Mouse (Mus musculus): ENCODE measurements around the gene Arf3.
"Not testable (repeated sequence)": the region's sequence is repeated elsewhere in the genome, so short reads cannot be mapped to it uniquely, and the experiment has no call there.

Arf3 gene

DNA sequence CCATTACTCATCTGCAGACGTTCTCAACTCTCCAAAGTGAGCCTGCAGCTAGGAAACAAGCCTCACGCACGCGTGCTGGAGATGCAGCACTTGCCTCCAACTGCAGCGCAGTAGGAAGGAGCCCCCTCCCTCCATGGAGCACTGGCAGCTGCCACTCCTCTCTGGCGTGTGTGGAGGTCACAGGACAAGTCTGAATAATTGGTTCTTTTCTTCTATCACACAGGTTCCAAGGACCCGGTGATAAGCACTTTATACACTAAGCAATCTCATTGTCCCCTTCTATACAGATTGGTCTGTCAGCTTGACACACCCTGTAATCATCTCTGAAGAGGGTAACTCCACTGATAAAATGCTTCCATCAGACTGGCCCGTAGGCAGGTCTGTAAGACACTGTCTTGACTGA is 10.0 kb downstream of the Arf3 start:
- DNase-seq (ENCODE audit: low read depth): no peak

DNA sequence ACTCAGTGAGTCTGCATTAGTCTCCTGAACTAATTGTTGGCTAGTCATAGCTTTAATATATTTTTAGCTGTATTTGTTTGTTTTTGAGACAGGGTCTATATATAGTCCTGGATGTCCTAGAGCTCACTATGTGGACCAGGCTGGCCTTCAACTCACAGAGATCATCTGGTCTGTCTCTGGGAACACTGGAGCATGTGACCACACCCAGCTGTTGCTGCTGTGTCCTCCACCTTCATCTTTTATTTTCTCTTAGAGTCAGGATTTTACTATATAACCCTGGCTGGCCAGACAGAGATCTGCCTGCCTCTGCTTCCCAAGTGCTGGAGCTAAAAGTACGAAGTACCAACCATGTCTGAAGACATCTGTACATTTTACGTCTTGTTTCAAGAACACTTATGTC is 13.9 kb downstream of the Arf3 start:
- no peak for DNase-seq (ENCODE audit: low read depth)

DNA sequence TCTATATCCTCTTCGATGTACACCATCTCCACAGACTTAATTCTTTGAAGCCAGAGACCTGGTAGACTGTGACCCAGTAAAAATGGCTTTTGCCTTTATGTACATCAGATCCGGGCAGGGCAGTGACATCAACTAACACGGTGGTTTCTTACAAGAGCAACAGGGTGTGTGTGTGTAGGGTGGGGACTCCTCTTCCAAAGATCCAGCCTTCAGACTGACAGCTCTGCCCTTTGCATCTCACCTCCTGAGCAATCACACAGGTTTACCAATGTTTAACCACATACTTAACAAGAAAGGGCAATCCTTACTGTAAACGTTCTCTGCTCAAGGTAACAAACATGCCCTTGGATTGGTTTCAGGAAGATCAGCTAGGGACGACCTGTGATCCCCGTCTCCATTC is 15.7 kb downstream of the Arf3 start:
- no peak for DNase-seq (ENCODE audit: low read depth)

DNA sequence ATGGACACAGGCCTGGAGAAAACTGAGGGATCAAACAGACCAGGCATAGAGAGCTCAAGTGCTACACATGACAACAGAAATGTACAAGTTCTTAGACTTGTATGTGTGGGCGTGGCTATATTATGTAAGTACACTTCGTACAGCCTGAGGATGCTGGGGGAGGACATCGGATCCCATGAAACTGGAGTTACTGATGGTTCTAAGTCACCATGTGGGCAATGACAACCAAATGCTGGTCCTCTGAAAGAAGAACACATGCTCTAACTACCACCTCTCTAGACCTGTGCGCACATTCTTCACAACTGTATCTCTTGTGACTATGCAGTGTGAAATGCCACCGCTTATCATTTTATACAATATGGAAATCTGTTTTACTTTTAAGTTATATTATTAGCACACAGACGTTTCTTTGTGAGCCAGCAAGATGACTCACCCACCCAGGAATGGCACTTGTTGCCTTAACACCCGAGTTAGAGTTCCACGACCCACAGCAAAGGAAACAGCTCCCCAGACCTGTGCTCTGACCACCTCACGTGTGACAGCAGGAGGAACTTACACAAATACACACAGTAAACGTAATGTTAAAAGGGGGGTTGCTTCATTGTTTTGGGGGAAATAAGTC is 16.6 kb downstream of the Arf3 start:
- no peak for DNase-seq (ENCODE audit: low read depth)

DNA sequence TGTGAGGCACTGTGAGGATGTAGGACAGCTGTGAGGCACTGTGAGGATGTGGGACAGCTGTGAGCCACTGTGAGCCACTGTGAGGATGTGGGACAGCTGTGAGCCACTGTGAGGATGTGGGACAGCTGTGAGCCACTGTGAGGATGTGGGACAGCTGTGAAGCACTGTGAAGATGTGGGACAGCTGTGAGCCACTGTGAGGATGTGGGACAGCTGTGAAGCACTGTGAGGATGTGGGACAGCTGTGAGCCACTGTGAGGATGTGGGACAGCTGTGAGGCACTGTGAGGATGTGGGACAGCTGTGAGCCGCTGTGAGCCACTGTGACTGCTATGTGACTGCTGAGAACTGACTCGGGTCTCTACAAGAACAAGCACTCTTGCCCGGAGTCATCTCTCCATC is 19.2 kb downstream of the Arf3 start:
- DNase-seq (ENCODE audit: low read depth): not testable (repeated sequence)

DNA sequence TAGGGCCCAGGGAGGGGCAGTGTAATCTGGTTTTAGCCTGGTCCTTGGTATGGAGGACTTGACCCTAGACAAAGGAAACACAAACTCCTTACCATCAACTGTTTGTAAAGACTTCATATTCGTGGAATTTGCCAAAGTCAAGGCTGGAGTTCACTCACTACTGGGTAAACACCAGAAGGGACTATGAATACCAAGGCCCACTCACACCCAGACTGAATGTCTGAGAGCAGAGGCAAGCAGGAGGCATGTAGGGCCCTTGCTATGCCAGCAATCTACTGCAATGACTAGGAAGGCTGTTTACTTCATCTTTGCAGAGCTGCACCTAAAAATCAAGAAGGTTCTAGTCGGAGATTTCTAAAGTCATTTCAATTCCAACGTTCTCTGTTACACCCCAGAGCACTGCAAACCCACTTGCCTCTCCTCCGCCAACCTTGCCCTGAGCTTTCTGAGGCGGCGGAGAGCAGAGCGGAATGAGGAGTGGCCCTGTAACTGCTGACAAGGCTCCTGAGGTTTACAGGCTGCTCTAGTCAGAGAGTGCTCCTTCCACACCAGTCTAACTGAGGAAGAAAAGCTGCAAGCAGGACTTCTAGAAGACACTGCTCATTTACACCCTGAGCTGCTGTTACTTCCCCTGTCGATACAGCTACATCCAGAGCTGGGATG is 20.1 kb downstream of the Arf3 start:
- DNase-seq (ENCODE audit: low read depth): no peak

DNA sequence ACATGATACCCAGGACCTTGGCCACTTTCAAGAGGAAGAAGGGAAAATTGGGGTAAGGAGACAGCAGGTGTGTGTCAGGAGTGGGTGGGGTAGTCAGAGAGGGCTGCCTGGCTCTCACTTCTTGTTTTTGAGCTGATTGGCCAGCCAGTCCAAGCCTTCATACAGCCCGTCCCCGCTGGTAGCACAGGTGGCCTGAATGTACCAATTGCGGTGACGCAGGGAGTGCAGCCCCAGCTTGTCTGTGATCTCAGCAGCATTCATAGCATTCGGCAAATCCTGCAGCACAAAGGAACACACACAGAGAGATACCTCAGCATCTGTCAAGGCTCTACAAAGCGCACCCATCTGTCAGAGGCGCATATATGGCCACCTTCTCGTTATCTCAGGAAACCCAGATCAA is 22.8 kb downstream of the Arf3 start:
- no peak for DNase-seq (ENCODE audit: low read depth)

DNA sequence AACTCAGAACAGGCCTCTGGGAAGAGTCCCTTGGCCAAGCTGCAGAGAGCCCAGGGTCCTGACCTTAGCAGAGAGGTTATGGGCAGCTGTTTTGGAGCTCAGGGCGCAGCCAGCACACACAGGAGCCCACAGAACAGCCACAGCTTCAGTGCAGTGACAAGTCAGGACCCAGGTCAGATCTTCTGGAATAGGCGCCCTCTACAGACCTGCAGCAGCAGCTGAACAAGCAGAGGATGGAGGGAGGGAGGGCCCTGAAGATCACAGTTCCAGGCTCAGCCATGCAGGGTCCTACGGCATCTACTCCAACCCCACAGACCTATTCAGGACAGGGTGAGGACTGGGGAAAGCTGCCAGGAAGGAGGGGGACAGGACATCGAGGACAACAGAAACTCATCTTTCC is 24.2 kb downstream of the Arf3 start:
- no peak for DNase-seq (ENCODE audit: low read depth)

DNA sequence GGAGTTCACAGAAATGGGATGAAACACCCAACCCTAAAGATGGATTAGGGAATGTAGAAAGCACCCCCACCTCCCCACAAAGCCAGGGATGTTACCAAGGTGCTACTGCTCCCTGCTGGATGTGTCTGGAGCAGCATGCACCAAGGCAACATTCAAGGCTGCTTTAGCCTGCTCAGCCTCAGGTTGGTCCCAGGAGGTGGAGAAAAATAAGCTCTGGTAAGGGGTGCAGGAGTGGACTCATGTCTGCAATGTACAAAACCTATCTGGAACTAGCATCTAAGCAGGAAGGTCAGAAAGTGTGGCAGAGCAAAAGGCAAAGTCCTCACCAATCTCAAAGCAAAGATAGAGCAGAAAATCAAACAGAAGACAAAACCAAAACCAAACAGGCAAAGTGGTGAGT is 25.1 kb downstream of the Arf3 start:
- no peak for DNase-seq (ENCODE audit: low read depth)

DNA sequence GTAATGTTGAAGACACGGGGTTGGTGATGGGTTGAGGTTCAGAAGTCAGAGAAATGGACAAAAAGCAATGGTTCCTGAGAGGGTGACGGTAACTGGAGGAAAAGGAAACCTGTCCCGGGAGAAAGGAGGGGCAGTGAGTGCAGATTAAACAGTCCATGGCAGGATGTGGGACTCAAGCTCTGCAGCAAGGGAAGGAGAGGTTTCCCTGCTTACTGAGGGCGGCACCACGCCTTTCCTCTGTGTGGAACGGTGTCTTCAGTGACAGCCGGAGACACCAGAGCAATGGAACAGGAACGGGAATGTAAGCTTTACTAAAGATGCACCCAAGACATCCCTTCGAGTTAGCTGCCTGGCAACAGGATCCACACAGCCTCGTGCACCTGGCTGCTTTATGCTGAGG is 26.5 kb downstream of the Arf3 start:
- no peak for DNase-seq (ENCODE audit: low read depth)

DNA sequence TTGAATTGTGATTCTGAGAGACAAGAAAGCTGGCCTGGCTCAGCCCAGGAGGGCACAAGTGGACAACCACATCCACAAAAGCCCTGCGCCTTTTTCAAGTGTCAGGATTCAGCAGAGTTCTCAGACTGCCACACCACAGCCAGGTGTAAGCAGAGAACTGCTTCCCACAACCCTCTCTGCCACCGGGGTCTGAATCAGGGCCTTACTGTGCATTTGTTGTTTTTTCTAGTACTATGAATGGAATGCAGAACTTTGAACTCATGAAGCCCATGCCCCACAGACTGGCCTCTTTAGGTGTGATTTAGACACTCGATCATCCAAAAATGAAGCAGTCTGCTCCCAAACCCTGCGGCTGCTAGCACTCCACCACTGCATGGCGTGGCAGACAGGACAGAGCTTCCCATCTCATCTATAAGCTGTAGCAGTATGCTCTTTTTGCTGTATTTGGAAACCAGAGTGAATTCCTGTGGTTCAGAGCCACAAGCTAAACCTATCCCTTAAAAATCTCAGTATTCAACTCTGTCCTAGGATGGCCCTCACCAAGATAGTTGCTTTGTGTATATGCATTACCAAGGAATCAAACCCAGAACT is 28.9 kb downstream of the Arf3 start:
- DNase-seq (ENCODE audit: low read depth): no peak

DNA sequence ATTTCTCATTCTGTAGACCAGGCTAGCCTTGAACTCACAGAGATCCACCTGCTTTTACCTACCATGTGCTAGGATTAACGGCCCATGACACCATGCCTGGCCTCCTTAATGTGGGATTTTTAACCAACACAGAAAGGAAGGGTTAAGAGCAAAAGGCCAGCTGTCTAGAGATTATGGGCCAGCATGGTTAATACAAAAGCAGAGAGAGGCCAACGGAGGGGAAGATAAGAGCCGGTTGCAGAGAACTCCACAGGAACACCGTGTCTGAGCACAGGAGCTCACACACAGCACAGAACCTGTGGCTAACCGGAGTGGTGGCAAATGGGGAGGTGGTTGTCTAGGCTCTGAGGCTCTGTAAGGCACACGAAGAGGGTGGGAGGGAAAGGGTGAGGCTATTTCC is 29.6 kb downstream of the Arf3 start:
- no peak for DNase-seq (ENCODE audit: low read depth)

DNA sequence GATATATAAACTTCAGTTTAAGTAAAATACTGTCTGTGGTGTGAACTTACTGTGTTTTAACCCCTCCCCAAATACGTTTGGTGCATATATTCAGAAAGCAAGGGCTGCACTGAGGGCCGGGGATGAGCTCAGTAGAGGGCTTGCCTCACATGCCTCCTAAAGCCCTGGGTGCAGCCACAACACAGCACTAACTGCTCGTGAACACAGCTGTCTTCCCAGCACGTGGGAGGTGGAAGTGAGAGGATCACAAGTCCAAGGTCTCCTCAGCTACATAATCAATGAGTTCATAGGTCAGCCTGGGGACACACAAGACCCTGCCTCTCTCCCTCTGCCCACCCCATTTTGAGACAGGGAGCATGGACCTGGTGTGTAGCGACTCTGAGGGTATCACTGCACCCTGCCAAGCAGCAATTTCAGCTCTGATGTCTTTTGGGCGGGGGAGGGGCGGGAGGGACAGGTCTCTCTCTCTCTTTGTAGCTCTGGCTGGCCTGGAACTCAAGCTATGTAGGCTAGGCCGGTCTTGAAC is 30.9 kb downstream of the Arf3 start:
- DNase-seq (ENCODE audit: low read depth): no peak

DNA sequence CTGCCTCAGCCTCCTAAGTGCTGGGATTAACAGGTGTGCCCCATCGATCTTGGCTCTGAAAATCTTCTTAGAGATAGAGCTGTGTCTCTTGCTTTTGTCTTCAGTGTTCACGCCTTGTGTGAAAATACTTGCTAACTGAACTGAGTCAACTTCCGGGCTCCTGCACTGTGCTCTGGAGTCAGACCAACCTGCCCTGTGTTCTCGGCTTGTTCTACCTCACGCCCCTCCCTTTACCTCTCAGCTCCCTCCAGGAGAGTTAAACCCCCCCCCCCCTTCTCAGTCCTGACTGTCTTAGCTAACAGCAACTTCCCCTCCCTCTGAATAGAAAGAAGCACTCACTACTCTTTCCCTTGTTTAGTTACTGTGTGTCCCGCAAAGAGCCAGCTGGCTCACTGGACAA is 32.2 kb downstream of the Arf3 start:
- no peak for DNase-seq (ENCODE audit: low read depth)

DNA sequence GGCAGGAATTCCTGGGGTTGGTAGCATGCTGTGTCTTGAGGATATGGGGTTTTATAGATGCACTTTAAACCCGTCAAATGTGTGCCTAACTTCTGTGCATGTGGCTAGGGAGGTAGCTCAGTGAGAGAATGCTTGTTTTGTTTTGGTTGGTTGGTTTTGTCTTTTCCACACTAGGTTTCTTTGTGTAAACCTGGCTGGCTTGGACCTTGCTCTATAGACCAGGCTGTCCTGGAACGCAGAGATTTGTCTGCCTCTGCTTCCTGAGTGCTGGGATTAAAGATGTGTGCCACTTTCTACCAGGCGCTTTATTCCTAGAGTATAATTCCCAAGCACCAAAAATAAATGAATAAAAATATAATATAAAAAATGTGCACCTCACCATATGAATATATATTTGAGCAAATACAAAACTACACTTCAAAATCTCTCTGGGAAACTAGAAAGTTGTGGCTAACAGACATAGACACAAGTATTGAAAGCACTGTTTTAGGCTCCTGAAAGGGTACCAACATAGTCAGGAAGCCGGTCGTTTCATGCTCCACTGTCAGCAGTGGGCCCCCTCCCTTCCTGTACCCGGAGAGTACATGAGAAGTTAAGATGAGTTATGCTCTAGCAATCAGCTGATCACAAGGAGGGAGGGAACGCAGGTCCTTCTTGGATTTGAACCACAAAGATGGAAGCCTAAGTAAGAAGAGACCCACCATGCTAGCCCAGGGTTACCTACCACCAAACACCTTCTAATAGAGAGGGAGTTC is 33.0 kb downstream of the Arf3 start:
- DNase-seq (ENCODE audit: low read depth): no peak

DNA sequence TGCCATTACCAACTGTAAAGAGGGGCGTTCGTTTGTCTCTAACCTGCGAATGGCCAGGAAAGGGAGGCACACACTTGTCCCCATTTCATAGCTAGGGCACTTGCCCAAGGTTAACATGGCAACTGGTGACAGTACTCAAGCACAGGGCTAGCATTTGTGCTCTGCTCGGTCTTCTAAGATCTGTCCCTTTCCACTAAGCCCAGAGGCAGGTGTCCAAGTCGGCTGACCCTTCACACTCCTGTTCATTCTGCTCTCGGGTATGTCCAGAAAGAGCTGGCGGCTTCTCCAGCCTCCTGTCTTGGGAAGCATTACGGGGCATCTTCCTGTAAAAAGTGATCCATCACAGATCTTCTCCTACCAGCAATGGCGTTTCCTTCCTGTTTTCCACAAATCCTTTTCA is 34.6 kb downstream of the Arf3 start:
- no peak for DNase-seq (ENCODE audit: low read depth)

DNA sequence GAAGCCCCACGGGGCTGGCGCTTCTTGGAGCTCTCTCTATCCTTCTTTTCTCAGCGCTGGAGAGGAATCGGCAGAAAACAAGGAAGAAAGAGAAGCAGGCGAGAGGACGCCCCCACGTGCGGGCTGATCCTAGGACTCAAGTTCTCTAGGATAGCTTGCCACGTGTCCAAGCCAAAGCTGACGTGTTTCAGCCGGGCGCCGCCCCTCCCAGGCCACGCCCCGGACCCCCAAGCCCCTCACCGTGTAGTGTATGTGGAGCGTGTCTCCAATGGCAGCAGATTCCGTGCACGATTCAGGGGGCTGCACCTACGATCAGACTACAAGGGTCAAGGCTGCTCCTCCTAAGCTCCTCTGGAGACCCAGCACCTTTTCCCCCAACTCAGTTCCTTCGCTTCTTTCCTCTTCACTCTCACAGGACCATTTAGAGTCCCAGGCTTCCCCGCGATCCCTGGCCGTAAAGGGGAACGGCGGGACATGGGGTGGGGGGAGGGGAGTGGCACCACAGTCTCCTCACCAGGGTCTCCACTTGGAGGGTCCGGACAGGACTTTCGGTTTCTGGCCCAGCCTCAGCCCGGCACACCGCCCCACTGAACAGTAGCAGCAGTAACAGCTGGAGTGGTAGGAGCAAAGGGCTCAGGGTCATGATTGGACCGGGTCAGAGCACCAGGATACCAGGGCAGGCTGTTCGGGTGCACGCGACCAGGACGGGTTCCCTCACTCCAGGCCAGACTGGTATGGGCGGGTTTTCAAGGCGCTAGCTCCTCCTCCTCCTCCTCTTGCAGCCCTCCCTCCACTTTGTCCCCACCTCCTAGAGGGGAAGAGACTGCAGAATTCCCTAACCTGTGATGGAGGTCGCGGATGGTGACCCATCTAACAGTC is 35.3 kb downstream of the Arf3 start, which contains the start of gene Fkbp11:
Gene Fkbp11, minus strand, starts transcription at position 756 of the 879 bp plus-strand sequence.
- no peak for DNase-seq (ENCODE audit: low read depth)

DNA sequence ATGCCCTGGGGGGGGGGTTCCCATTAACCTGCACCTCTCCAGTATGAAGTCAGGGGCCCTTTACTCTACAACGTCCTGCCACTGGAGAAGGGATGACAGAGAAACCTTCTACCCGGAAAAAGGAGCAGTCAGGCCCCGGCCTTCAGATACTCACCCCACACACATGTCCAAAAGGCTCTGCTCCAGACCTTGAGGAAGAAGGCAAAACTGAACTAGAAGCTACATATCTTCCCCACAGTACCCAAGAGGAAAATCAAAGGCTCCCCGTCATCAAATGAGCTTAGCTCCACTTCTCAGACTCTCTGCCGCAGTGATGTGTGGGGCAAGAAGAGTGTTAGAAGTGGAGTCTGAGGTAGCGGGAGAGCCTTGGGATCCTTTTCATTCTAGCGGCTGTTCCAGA is 36.3 kb downstream of the Arf3 start:
- no peak for DNase-seq (ENCODE audit: low read depth)

DNA sequence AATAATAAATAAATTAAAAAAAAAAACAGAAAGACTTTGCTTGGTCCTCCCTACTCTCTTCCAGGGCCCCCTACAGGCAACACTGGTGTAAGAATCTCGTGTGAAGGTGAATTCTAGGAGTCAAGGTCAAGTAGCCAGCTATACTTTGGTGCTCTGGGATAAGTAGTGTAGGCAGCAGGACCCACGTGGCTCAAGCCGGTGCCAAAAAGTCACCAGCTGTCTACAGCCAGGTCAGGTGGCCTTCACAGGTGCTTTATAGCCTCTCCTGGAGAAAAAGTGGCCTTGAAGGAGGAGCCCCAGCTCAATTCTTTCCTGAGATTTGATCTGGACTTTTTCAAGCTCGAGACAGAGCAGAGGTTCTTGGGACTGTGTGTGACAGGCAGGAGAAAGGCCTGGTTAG is 36.9 kb downstream of the Arf3 start:
- DNase-seq (ENCODE audit: low read depth): no peak

DNA sequence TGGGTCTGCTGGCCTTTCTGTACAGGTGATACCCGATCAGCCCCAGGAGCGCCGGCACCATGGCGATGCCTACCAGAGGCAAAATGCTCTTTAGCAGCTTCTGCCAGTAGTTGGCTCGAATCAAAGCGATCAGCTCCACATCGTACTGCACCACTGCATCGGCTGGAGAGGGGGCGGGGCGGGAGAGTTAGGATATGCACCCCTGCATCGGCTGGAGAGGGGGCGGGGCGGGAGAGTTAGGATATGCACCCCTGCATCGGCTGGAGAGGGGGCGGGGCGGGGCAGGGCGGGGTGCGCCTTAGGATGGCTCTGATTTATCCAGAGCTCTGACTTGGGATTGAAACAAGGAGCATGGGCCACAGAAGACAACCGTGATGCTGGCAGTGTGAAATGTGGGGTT is 38.6 kb downstream of the Arf3 start:
- no peak for DNase-seq (ENCODE audit: low read depth)

DNA sequence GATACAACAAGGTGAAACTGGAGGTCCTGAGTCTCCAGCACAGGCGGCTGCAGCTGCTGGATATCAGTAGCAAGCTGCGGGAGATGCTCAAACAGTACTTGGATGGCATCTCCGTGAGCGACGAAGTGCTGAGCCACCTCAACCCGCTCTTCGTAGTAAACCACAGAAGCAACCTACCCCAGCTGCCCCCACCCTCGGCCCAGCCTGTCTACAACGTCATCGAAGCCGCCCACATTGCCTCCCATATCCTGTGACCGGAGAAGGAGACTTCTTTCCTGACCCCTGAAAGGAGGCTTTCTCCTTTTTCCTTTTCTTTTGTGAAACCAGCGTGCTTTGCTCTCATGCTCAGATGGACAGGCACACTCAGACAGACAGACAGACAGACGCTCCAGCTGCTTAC is 40.2 kb downstream of the Arf3 start:
- DNase-seq (ENCODE audit: low read depth): no peak

DNA sequence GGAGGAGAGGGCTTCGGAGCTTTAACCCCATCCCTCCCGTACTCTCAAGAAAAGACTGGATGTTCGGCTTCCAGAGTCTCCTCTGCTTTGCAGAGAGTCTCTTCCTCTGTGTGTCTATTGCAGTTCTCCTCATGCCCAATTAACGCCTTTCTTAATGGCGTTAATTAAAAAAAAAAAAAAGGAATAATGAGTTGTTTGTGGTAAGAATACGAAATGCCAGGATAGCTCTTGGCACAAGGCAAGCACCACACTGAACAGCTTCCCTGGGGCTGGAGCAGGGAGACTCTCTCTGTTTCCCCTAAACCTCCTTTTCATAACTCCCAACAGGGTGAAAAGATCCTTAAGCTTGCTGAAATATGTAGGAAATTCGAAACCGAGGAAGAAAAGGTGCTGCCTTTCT is 40.8 kb downstream of the Arf3 start:
- no peak for DNase-seq (ENCODE audit: low read depth)

All from c-Kit-positive CD71-negative TER-119-negative erythroid progenitor cells, embryonic 14.5 days (primary cell).